Mouse (Mus musculus) kidney, adult 2 months (tissue): ENCODE results near the gene Hist1h2bc. TPM values are rescaled to one million over a fixed set of nuclear protein-coding genes. Genes with fewer than 3 reads are reported as not detected.

Experiments used
- DNase-seq: peaks from one replicate; pipeline ENCODE4 v3.0.0; 2021
- H3K27ac ChIP-seq: fragments of 200-500 bp; 2 replicates; pipeline ENCODE4 v1.5.1; 2012; ENCODE audit warnings: low read depth, low read length, control low read depth, inconsistent platforms; ENCODE audit not compliant: insufficient read depth
- H3K27me3 ChIP-seq: fragments of 200-500 bp; replicated peaks from 2 replicates; pipeline ENCODE4 v1.6.1; 2012; ENCODE audit warnings: mild to moderate bottlenecking, moderate library complexity, low read length, inconsistent platforms; ENCODE audit not compliant: control insufficient read depth, insufficient read depth
- H3K36me3 ChIP-seq: fragments of 200-500 bp; 2 replicates; pipeline ENCODE4 v1.6.1; 2012; ENCODE audit warnings: mild to moderate bottlenecking, moderate library complexity, low read length, inconsistent platforms; ENCODE audit not compliant: control insufficient read depth, insufficient read depth
- H3K4me1 ChIP-seq: fragments of 200-500 bp; 2 replicates; pipeline ENCODE4 v1.6.1; 2011; ENCODE audit warnings: low read length; ENCODE audit not compliant: control insufficient read depth, insufficient read depth
- H3K4me3 ChIP-seq: fragments of 200-500 bp; 2 replicates; pipeline ENCODE4 v1.5.1; 2011; ENCODE audit warnings: mild to moderate bottlenecking, low read depth, low read length, control low read depth; ENCODE audit not compliant: insufficient read depth
- CTCF ChIP-seq: fragments of 200-500 bp; conservative IDR thresholded peaks from 2 replicates; pipeline ENCODE4 v1.5.1; 2011; ENCODE audit warnings: low read depth, mild to moderate bottlenecking, control low read depth, low read length, moderate library complexity, mixed read lengths; ENCODE audit not compliant: insufficient read depth, insufficient read length
- POLR2A ChIP-seq: fragments of 200-500 bp; IDR thresholded peaks from one replicate; pipeline ENCODE4 v1.6.1; 2011; ENCODE audit warnings: low read depth, low read length, control low read depth
- WGBS: fragments of 180-500 bp; shearing (Covaris S2); methylation state at CpG from one replicate; pipeline ENCODE4 v1.1.7; 2018; 5-methylcytosine and 5-hydroxymethylcytosine counted together
- polyA plus RNA-seq: library from polyadenylated mRNA; depleted of rRNA; stranded (reverse); fragments of >200 nt; gene quantifications from 2 replicates; pipeline ENCODE4 v1.2.3, GENCODE M21; 2012; rRNA removed

The Hist1h2bc gene
- polyA plus RNA-seq, 1 experiment: 473 TPM

DNA sequence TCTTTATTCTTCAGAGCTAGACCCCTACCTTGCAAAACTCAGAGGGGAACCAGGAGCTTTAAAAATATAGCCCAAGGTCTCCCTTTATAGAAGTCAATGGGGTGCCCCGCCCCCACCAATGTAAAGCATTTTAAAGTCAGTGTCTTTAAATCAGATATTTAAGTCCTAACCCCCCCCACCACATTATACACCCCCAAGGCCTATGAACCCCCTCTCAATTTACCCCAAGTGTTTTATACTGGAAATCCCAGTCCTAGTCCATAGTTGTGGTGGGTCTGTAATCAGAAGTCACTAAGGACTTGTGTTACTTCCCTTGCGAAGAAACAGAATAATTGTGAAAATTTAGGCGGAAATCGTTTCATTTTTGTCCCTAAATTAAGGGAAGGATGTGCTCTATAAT is 54.0 kb downstream of the Hist1h2bc start:
- no peaks in the 10 kb centered on the region for H3K27me3 ChIP-seq
- peak overlapping the region; percentile 98 for H3K27ac ChIP-seq
- H3K36me3 ChIP-seq: peaks cover 3% of the 10 kb centered on the region; the same call in 1 of the 2 replicates
- 28% methylated on average over 4 of the region's 4 CpGs for WGBS
- no peak for TF ChIP-seq CTCF
- TF ChIP-seq POLR2A: no peak
- peaks cover 4% of the 10 kb centered on the region; the same call in 1 of the 2 replicates for H3K4me1 ChIP-seq
- no peak for DNase-seq
- H3K4me3 ChIP-seq: no peak overlapping the region

DNA sequence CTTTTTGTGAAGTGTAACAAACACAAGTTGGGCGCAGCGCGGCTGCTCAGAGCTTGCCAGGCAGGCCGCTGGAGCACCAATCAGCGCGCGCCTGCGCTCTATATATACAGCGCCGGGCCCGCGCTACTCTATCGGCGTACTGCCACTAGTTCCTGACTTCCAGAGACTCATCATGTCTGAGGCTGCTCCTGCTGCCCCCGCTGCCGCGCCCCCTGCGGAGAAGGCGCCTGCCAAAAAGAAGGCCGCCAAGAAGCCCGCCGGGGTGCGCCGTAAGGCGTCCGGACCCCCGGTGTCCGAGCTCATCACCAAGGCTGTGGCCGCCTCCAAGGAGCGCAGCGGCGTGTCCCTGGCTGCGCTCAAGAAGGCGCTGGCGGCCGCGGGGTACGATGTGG is 54.7 kb downstream of the Hist1h2bc start, which contains the start of gene Hist1h1c:
Hist1h1c (plus strand) TSS at position 132 of the 392 bp plus-strand sequence.
- TF ChIP-seq POLR2A: peak; percentile 91
- no peak for TF ChIP-seq CTCF
- Histone ChIP-seq H3K27me3 (no peaks in the 10 kb centered on the region), H3K36me3 (peaks cover 3% of the 10 kb centered on the region; the same call in 1 of the 2 replicates), H3K27ac (peak within 1 kb of the TSS; percentile 98), H3K4me3 (peak within 1 kb of the TSS; percentile 69), H3K4me1 (peaks cover 4% of the 10 kb centered on the region; the same call in 1 of the 2 replicates)
- under 1% methylated on average over 38 of the region's 38 CpGs for WGBS
- peak; percentile 94 for DNase-seq

- Histone ChIP-seq H3K27me3 (no peaks in the 10 kb centered on the region), H3K27ac (peak overlapping the region; percentile 98), H3K4me1 (peaks cover 4% of the 10 kb centered on the region; the same call in 1 of the 2 replicates), H3K36me3 (peaks cover 3% of the 10 kb centered on the region; the same call in 1 of the 2 replicates), H3K4me3 (peak overlapping the region; percentile 69)
- TF ChIP-seq CTCF: no peak
- peak; percentile 70 for TF ChIP-seq POLR2A
- peak; percentile 99 for DNase-seq
- WGBS: under 1% methylated on average over 39 of the region's 39 CpGs
These were observed 55.3 kb downstream of the Hist1h2bc start for GRCm38 (mm10) chr13:23739069-23739921.

DNA sequence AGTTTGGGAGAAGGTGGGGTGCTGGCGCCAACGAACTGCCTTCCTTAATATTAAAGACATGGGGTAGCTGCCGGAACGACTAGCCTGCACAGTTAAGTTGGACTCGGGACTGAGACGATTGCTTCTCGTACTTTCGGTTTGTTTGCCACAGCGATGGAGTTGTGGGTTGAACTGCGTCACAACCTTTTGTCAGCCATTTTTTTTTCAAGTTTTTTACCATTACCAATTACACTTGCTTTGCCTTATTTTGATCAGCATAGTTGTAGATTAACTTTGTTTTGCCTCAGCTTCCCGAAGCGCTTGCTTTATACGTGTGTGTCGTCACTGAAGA is 55.9 kb downstream of the Hist1h2bc start:
- peak overlapping the region; percentile 97 for H3K27ac ChIP-seq
- DNase-seq: no peak
- peaks cover 3% of the 10 kb centered on the region; the same call in 1 of the 2 replicates for H3K36me3 ChIP-seq
- H3K27me3 ChIP-seq: no peaks in the 10 kb centered on the region
- under 1% methylated on average over 14 of the region's 14 CpGs for WGBS
- peak overlapping the region; percentile 69 for H3K4me3 ChIP-seq
- peaks cover 4% of the 10 kb centered on the region; the same call in 1 of the 2 replicates for H3K4me1 ChIP-seq
- TF ChIP-seq CTCF (no peak), POLR2A (no peak)

- Histone ChIP-seq H3K4me1 (peaks cover 4% of the 10 kb centered on the region; the same call in 1 of the 2 replicates), H3K27me3 (no peaks in the 10 kb centered on the region), H3K4me3 (peak overlapping the region; percentile 69), H3K27ac (peak overlapping the region; percentile 97), H3K36me3 (peaks cover 3% of the 10 kb centered on the region; the same call in 1 of the 2 replicates)
- no peak for DNase-seq
- 17% methylated on average over 13 of the region's 13 CpGs for WGBS
- TF ChIP-seq POLR2A (no peak), CTCF (no peak)
These were observed 56.3 kb downstream of the Hist1h2bc start for GRCm38 (mm10) chr13:23740256-23740840.

- H3K36me3 ChIP-seq: peaks cover 3% of the 10 kb centered on the region; the same call in 1 of the 2 replicates
- no peak overlapping the region for H3K27ac ChIP-seq
- no peak for DNase-seq
- H3K27me3 ChIP-seq: no peaks in the 10 kb centered on the region
- TF ChIP-seq POLR2A: no peak
- TF ChIP-seq CTCF: no peak
- H3K4me3 ChIP-seq: no peak overlapping the region
- 55% methylated on average over 5 of the region's 5 CpGs for WGBS
- H3K4me1 ChIP-seq: peaks cover 5% of the 10 kb centered on the region; the same call in 1 of the 2 replicates
These were observed 56.9 kb downstream of the Hist1h2bc start for GRCm38 (mm10) chr13:23740910-23741309.

- TF ChIP-seq CTCF (no peak), POLR2A (no peak)
- H3K4me3 ChIP-seq: no peak overlapping the region
- peaks cover 3% of the 10 kb centered on the region; the same call in 1 of the 2 replicates for H3K36me3 ChIP-seq
- no peak for DNase-seq
- no peak overlapping the region for H3K27ac ChIP-seq
- no peaks in the 10 kb centered on the region for H3K27me3 ChIP-seq
- peaks cover 7% of the 10 kb centered on the region; the same call in 1 of the 2 replicates for H3K4me1 ChIP-seq
These were observed 58.0 kb downstream of the Hist1h2bc start for GRCm38 (mm10) chr13:23742007-23742406.

Other genes starting within 250 kb of the Hist1h2bc start
- gene Btn1a1, start 218.3 kb upstream of the Hist1h2bc start, polyA plus RNA-seq: not detected in 2 replicates
- gene Btn2a2, start 195.3 kb upstream of the Hist1h2bc start, polyA plus RNA-seq: not detected in 2 replicates
- 44.7 and 57.5 TPM in 2 replicates for gene Hist1h4h, start 153.1 kb upstream of the Hist1h2bc start, polyA plus RNA-seq
- 4.3 and 8.0 TPM in 2 replicates for gene Hist1h2af, start 150.3 kb upstream of the Hist1h2bc start, polyA plus RNA-seq
- gene Hist1h3g, start 148.8 kb upstream of the Hist1h2bc start, polyA plus RNA-seq: 0.25 and 0.58 TPM in 2 replicates
- 0.27 and 0.36 TPM in 2 replicates for gene Hist1h2bh, start 140.8 kb upstream of the Hist1h2bc start, polyA plus RNA-seq
- gene Hist1h3f, start 140.1 kb upstream of the Hist1h2bc start, polyA plus RNA-seq: 0.74 and 0.87 TPM in 2 replicates
- 1.4 and 2.5 TPM in 2 replicates for gene Hist1h4f, start 132.6 kb upstream of the Hist1h2bc start, polyA plus RNA-seq
- gene Hist1h1d, start 130.9 kb upstream of the Hist1h2bc start, polyA plus RNA-seq: 0.05 and 0.09 TPM in 2 replicates
- 3.8 and 4.3 TPM in 2 replicates for gene Hist1h3e, start 121.8 kb upstream of the Hist1h2bc start, polyA plus RNA-seq
- gene Hist1h2ae, start 113.0 kb upstream of the Hist1h2bc start, polyA plus RNA-seq: 0.22 and 0.58 TPM in 2 replicates
- gene Hist1h2bg, start 112.8 kb upstream of the Hist1h2bc start, polyA plus RNA-seq: 3.1 and 4.6 TPM in 2 replicates
- 0.30 and 0.99 TPM in 2 replicates for gene Hist1h2bf, start 110.0 kb upstream of the Hist1h2bc start, polyA plus RNA-seq
- not detected in 2 replicates for gene Hist1h2ad, start 109.8 kb upstream of the Hist1h2bc start, polyA plus RNA-seq
- gene Hist1h3d, start 108.4 kb upstream of the Hist1h2bc start, polyA plus RNA-seq: 0.68 and 0.88 TPM in 2 replicates
- gene Hist1h4d, start 102.6 kb upstream of the Hist1h2bc start, polyA plus RNA-seq: 3.7 and 5.4 TPM in 2 replicates
- 1.2 TPM in 2 replicates for gene Hist1h2be, start 63.1 kb upstream of the Hist1h2bc start, polyA plus RNA-seq
- gene Hist1h1e, start 61.6 kb upstream of the Hist1h2bc start, polyA plus RNA-seq: 1.2 and 1.4 TPM in 2 replicates
- gene Hist1h2ac, start 251 bp upstream of the Hist1h2bc start, polyA plus RNA-seq: 0.43 and 0.44 TPM in 2 replicates
- gene Hist1h1t, start 11.6 kb downstream of the Hist1h2bc start, polyA plus RNA-seq: not detected in 2 replicates
- 9.4 and 10.3 TPM in 2 replicates for gene Hist1h4c, start 14.3 kb downstream of the Hist1h2bc start, polyA plus RNA-seq
- gene Hfe, start 26.7 kb downstream of the Hist1h2bc start, polyA plus RNA-seq: 21.2 and 21.4 TPM in 2 replicates
- gene Hist1h1c, start 54.6 kb downstream of the Hist1h2bc start, polyA plus RNA-seq: 68.7 and 76.0 TPM in 2 replicates
- 0.39 and 1.1 TPM in 2 replicates for gene Hist1h3c, start 61.4 kb downstream of the Hist1h2bc start, polyA plus RNA-seq
- 2.0 and 2.8 TPM in 2 replicates for gene Hist1h2bb, start 62.5 kb downstream of the Hist1h2bc start, polyA plus RNA-seq
- 1.3 and 1.5 TPM in 2 replicates for gene Hist1h2ab, start 66.9 kb downstream of the Hist1h2bc start, polyA plus RNA-seq
- 0.88 and 1.4 TPM in 2 replicates for gene Hist1h3b, start 68.1 kb downstream of the Hist1h2bc start, polyA plus RNA-seq
- gene Hist1h4b, start 72.8 kb downstream of the Hist1h2bc start, polyA plus RNA-seq: 3.1 and 5.3 TPM in 2 replicates
- gene Hist1h4a, start 77.0 kb downstream of the Hist1h2bc start, polyA plus RNA-seq: 0.91 and 2.3 TPM in 2 replicates
- gene Hist1h3a, start 78.2 kb downstream of the Hist1h2bc start, polyA plus RNA-seq: 0.74 and 1.5 TPM in 2 replicates
- 0.22 TPM in 1 of 2 replicates, not detected in the other for gene Hist1h1a, start 79.5 kb downstream of the Hist1h2bc start, polyA plus RNA-seq
- gene Trim38, start 85.7 kb downstream of the Hist1h2bc start, polyA plus RNA-seq: 0.05 TPM in 1 of 2 replicates, not detected in the other
- 6.9 and 13.7 TPM in 2 replicates for gene Slc17a2, start 122.8 kb downstream of the Hist1h2bc start, polyA plus RNA-seq
- 142 and 150 TPM in 2 replicates for gene Slc17a3, start 155.2 kb downstream of the Hist1h2bc start, polyA plus RNA-seq
- gene Slc17a1, start 183.6 kb downstream of the Hist1h2bc start, polyA plus RNA-seq: 284 and 312 TPM in 2 replicates
- 2.6 and 2.8 TPM in 2 replicates for gene Slc17a4, start 230.8 kb downstream of the Hist1h2bc start, polyA plus RNA-seq
- gene Hist1h2ba, start 250.0 kb downstream of the Hist1h2bc start, polyA plus RNA-seq: 0.33 and 0.41 TPM in 2 replicates